Mouse (Mus musculus) spleen, adult 2 months (tissue): ENCODE measurements at regions not wholly inside any gene's neighbourhood (a gene's known extent, or its start where the extent isn't known, plus 50 kb on each side); places are given as distances from the start of the nearest gene placed in this dataset.

ENCODE experiments used
- DNase-seq, 2 experiments: peaks; one replicate each; pipeline versions ENCODE4 v3.0.0 to v3.0.0-alpha.2; 2012 to 2021; ENCODE audit warnings: low spot score in 2 of 2, low read depth in 1 of 2
- H3K27ac ChIP-seq: fragments of 200-500 bp; 2 replicates; pipeline ENCODE4 v1.5.1; 2012; ENCODE audit warnings: low read length, inconsistent platforms; ENCODE audit not compliant: insufficient read depth
- H3K27me3 ChIP-seq: fragments of 200-500 bp; 2 replicates; pipeline ENCODE4 v1.6.1; 2012; ENCODE audit warnings: mild to moderate bottlenecking, moderate library complexity, low read length, inconsistent platforms; ENCODE audit not compliant: control insufficient read depth, insufficient read depth
- H3K36me3 ChIP-seq: fragments of 200-500 bp; 2 replicates; pipeline ENCODE4 v1.6.1; 2012; ENCODE audit warnings: mild to moderate bottlenecking, low read length, inconsistent platforms; ENCODE audit not compliant: control insufficient read depth, insufficient read depth
- H3K4me1 ChIP-seq: fragments of 200-500 bp; 2 replicates; pipeline ENCODE4 v1.6.1; 2011; ENCODE audit warnings: inconsistent platforms; ENCODE audit not compliant: control insufficient read depth, insufficient read depth, insufficient read length
- H3K4me3 ChIP-seq: fragments of 200-500 bp; 2 replicates; pipeline ENCODE4 v1.5.1; 2011; ENCODE audit warnings: mild to moderate bottlenecking, inconsistent platforms; ENCODE audit not compliant: insufficient read depth, insufficient read length; ENCODE audit errors: extremely low read depth
- CTCF ChIP-seq: fragments of 200-500 bp; IDR thresholded peaks from 2 replicates; pipeline ENCODE4 v1.5.1; 2011; ENCODE audit warnings: mild to moderate bottlenecking, inconsistent platforms; ENCODE audit not compliant: insufficient read depth, insufficient read length, insufficient replicate concordance; ENCODE audit errors: extremely low read depth
- POLR2A ChIP-seq: fragments of 200-500 bp; IDR thresholded peaks from 2 replicates; pipeline ENCODE4 v1.6.1; 2011; ENCODE audit warnings: low read depth, low read length, inconsistent platforms
- WGBS: fragments of 180-500 bp; shearing (Covaris S2); methylation state at CpG from one replicate; pipeline ENCODE4 v1.1.7; 2018; 5-methylcytosine and 5-hydroxymethylcytosine counted together

GRCm38 (mm10) chr8:126797571-126798334, 147.9 kb downstream of the Tomm20 start:
- DNase-seq, result peak in 1 of 2 experiments; percentile 36
- H3K36me3 ChIP-seq, result no peaks in the 10 kb centered on the region
- no peak overlapping the region for H3K4me3 ChIP-seq
- 89% methylated on average over 9 of the region's 9 CpGs for WGBS
- no peak for TF ChIP-seq POLR2A
- no peak for TF ChIP-seq CTCF
- H3K27ac ChIP-seq, result peak overlapping the region; percentile 43
- H3K4me1 ChIP-seq, result peaks cover 16% of the 10 kb centered on the region
- H3K27me3 ChIP-seq, result no peaks in the 10 kb centered on the region

- Histone ChIP-seq H3K4me1 (peaks cover 14% of the 10 kb centered on the region; the same call in 1 of the 2 replicates), H3K27me3 (no peaks in the 10 kb centered on the region), H3K27ac (no peak overlapping the region), H3K4me3 (no peak overlapping the region), H3K36me3 (no peaks in the 10 kb centered on the region)
- DNase-seq, result no peak
- TF ChIP-seq CTCF, result no peak
- no peak for TF ChIP-seq POLR2A
- WGBS, result 73% methylated on average over 3 of the region's 3 CpGs
These were observed 152.0 kb downstream of the Tomm20 start for GRCm38 (mm10) chr8:126793657-126794056.

- H3K27ac ChIP-seq, result no peak overlapping the region
- H3K36me3 ChIP-seq, result no peaks in the 10 kb centered on the region
- no peaks in the 10 kb centered on the region for H3K27me3 ChIP-seq
- peaks cover 5% of the 10 kb centered on the region; the same call in 1 of the 2 replicates for H3K4me1 ChIP-seq
- 88% methylated on average over 4 of the region's 4 CpGs for WGBS
- TF ChIP-seq CTCF, result no peak
- DNase-seq, result no peak
- H3K4me3 ChIP-seq, result no peak overlapping the region
These were observed 154.6 kb downstream of the Tomm20 start for GRCm38 (mm10) chr8:126791069-126791468.

GRCm38 (mm10) chr8:126790214-126790613, 155.4 kb downstream of the Tomm20 start:
- Histone ChIP-seq H3K27ac (no peak overlapping the region), H3K4me3 (no peak overlapping the region), H3K27me3 (no peaks in the 10 kb centered on the region), H3K4me1 (peaks cover 5% of the 10 kb centered on the region; the same call in 1 of the 2 replicates), H3K36me3 (no peaks in the 10 kb centered on the region)
- 93% methylated on average over 9 of the region's 9 CpGs for WGBS
- TF ChIP-seq CTCF (no peak), POLR2A (no peak)
- no peak for DNase-seq

GRCm38 (mm10) chr8:126789076-126789475, 156.6 kb downstream of the Tomm20 start:
- Histone ChIP-seq H3K4me3 (no peak overlapping the region), H3K36me3 (no peaks in the 10 kb centered on the region), H3K27ac (no peak overlapping the region), H3K4me1 (peaks cover 5% of the 10 kb centered on the region; the same call in 1 of the 2 replicates), H3K27me3 (no peaks in the 10 kb centered on the region)
- DNase-seq, result no peak
- WGBS, result 37% methylated on average over 4 of the region's 4 CpGs
- TF ChIP-seq POLR2A (no peak), CTCF (no peak)

GRCm38 (mm10) chr8:126788669-126789068, 157.0 kb downstream of the Tomm20 start:
- 57% methylated on average over 4 of the region's 4 CpGs for WGBS

GRCm38 (mm10) chr8:126787398-126787797, 158.2 kb downstream of the Tomm20 start:
- WGBS, result 73% methylated on average over 8 of the region's 8 CpGs

More at GRCm38 (mm10) chr8:126788669-126789068, 157.0 kb downstream of the Tomm20 start:
- peaks cover 5% of the 10 kb centered on the region; the same call in 1 of the 2 replicates for H3K4me1 ChIP-seq
- no peak overlapping the region for H3K4me3 ChIP-seq
- H3K36me3 ChIP-seq, result no peaks in the 10 kb centered on the region
- no peak overlapping the region for H3K27ac ChIP-seq
- no peaks in the 10 kb centered on the region for H3K27me3 ChIP-seq
- no peak for TF ChIP-seq CTCF
- TF ChIP-seq POLR2A, result no peak
- no peak for DNase-seq

More at GRCm38 (mm10) chr8:126787398-126787797, 158.2 kb downstream of the Tomm20 start:
- Histone ChIP-seq H3K36me3 (no peaks in the 10 kb centered on the region), H3K4me3 (no peak overlapping the region), H3K4me1 (peaks cover 5% of the 10 kb centered on the region; the same call in 1 of the 2 replicates), H3K27me3 (no peaks in the 10 kb centered on the region), H3K27ac (no peak overlapping the region)
- TF ChIP-seq CTCF (no peak), POLR2A (no peak)
- no peak for DNase-seq
